Mouse (Mus musculus) left cerebral cortex, postnatal 36 days (tissue): ENCODE results near the gene Exoc7. TPM values are rescaled to one million over a fixed set of nuclear protein-coding genes. Genes with fewer than 3 reads are reported as not detected.

ENCODE experiments used
- DNase-seq, 2 experiments: peaks; one replicate each; pipeline ENCODE4 v3.0.0; 2021 to 2022; ENCODE audit warnings: low spot score in 2 of 2, mixed read lengths in 1 of 2
- intact Hi-C: fragments of 180-260 bp; cut with DNase I; formaldehyde crosslinking; loops from one replicate; pipeline ENCODE4 v1.15.1; 2025
- total RNA-seq, 2 experiments: library from RNA; stranded (reverse); gene quantifications; 2 replicates each; pipeline ENCODE4 v1.2.3; 2021

Exoc7 gene
- 100 to 1,000 TPM in 1 of 2 experiments, 10 to 100 TPM in 1; 93.0 to 100 TPM for total RNA-seq

DNA sequence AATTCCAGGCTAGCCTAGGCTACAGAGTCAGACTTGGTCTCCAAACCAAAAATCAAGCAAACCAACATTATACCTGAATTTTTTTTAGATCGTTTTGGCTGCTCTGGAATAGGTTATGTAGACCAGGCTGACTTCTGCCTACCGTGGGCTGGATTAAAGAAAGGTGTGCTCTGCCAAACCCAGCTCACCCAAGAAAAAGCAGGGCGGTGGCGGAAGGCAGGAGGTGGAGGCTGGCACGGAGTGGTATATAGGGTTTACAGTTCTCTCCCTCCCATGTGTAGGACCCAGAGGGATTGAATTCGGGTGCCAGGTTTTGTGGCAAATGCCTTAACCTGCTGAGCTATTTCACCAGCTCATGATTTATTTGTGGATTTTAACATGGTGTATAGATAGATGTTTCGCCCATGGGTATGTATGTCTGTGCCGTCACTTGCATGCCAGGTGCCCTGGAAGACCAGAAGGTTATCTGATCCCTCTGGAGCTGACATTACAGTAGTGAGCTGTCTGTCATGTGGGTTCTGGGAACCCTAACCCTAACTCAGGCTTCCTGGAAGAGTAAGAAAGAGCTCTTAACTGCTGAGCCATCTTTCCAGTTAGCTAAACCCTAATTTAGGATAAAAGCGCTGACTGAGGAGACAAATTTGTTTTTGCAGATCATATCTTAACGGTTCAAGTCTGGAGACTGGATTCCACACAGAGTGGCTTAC lies at the start of gene Exoc7:
Exoc7 (minus strand) TSS at position 215 of the 707 bp plus-strand sequence.
- intact Hi-C loops, result loop anchor here (5.0 kb wide), 1 partner anchor 35 kb away; the partner anchor contains the start of gene Srp68
- no peak for DNase-seq

DNA sequence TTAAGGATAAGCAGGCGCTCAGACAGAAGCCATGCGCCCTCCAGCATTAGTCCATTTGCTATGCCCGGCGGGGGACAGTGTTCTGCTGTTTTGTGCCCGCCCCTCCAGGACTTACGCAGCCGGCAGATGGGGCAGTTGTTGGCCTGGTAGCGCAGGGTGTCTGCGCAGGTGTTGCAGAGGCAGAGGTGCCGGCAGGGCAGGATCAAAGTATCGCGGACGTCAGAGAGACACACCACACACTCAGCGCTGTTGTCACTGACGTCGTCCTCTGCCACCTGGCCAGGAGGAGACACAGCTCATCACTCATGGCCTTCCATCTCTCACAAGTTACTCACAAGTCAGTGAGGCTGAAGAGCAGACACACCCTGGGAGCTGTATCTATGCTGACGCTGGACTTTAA lies 47.5 kb upstream of the Exoc7 start:
- intact Hi-C loops, result no loop called here
- DNase-seq, result no peak

DNA sequence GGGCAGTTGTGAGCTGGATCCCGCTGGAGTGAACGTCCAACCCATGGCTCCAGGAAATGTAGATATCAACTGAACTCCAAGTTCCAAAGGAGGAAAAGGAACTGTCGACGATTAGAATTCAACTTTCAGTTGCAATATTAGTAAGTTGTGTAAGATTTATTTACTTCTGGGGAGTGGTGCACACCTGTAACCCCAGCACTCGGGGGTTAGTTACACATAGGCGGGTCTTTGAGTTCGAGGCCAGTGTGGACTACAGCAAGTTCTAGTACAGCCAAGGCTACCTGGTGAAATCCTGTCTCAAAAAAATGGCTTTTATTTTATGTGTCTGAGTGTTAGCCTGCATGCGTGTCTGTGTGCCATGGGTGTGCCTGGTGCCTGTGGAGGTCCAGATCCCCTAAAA lies 46.5 kb upstream of the Exoc7 start:
- DNase-seq, result no peak
- intact Hi-C loops, result no loop called here

DNA sequence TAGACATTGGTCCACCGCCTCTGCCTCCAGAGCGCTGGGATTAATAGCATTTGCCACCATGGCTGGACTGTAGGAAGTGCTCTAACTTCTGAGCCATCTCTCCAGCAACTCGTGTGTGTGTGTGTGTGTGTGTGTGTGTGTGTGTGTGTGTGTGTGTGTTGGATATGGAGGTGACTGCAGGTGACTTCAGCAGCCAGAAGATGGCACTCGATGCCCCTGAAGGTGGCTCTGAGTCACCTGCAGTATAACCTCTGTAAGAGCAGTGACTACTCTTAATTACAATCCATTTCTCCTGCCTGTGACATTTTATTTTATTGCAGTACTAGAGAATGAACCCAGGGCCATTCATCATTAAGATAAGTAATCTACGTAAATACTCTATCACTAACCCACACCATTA lies 44.3 kb upstream of the Exoc7 start:
- DNase-seq, result no peak
- intact Hi-C loops, result no loop called here

DNA sequence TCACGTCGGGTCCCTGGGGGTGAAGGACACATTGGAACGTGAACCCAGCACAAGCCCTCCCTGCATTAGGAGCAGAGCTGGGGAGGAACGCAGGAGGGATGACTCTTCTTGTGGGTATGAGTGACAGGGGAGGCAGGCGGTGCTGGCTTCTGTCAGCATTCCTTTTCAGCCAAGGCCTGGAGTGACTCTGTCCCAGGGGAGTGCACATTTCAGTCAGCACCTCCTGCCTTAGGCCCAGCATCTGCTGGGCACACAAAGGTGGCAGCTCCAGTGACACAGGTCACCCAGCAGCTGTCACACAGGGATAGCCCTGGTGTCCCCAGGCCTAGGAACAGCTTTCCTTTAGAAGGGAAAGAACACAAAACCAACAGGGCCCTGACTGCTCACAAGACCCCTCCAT lies 40.9 kb upstream of the Exoc7 start:
- intact Hi-C loops, result no loop called here
- no peak for DNase-seq

DNA sequence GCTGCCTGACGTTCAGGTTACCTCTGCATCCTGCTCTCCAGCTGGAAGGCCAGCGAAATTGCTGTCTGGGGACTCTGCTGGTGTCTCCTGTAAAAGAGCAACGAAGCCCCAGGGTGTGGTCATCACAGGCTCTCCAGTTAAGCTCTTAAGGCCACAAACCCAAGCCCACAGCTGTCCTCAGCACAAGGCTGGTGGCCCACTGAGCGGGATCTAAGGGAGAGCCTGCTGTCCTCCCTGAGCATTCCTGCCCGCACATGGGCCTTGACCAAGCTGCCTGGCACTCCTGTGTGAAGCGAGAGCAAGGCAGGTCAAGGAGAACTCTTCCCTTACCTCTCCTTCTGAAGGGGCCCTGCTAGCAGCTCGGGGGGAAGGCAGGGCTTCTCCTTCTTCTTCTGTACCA lies 40.0 kb upstream of the Exoc7 start:
- no peak for DNase-seq
- intact Hi-C loops, result no loop called here

DNA sequence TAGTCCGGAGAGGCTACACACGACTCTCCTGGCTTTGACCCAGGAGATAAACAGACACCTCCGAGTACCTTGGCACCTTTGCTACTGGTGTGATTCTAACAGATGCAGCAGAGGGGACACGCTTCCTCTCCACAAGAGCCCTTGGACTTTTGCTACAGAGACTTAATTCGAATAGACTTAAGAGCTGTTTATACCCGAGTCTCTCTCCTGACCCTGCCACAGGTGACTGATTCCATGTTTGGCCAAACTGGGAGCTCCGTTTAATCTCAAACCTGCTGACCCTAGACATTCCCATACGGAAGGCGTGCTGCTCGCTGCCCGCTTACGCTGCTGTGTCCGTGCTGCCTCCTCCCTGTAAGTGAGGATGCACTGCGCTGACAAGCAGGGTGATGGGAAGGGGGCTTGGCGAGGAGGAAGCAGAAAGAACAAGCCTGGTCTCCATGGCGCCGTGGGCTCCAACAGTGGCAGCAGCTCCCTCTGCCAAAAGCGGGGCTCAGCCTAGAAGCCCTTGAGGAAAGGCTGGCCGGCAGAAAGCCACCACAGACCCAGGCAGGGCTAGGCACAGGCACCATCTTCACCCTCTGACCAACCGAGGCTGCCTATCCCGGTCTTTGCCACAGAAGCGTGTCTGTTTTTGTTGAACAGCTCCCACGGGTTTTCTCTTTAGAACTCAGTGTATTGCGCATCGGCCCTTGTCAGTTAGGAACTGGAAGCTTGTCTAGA lies 35.2 kb upstream of the Exoc7 start:
- intact Hi-C loops, result no loop called here

DNA sequence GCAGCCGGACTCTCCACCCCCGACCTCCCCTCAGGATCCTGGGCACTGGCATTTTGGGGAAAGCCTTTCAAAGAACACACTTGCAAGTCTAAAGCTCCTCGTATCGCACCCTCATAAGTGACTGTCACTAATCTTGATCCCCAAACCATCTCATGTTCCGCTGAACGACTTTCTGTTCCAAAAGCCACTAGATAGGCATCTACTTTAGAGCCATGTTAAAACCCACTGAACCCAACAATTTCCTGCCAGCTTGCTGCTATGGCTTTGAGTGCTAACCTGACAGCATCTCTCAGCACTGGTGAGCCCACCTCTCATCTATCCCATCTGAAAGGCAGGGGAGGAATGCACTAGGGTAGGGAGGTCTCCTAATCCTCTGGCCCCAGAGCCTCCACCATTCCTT lies 30.5 kb upstream of the Exoc7 start:
- intact Hi-C loops, result no loop called here
- DNase-seq, result no peak

More for the DNA sequence above, 35.2 kb upstream of the Exoc7 start:
- no peak for DNase-seq

DNA sequence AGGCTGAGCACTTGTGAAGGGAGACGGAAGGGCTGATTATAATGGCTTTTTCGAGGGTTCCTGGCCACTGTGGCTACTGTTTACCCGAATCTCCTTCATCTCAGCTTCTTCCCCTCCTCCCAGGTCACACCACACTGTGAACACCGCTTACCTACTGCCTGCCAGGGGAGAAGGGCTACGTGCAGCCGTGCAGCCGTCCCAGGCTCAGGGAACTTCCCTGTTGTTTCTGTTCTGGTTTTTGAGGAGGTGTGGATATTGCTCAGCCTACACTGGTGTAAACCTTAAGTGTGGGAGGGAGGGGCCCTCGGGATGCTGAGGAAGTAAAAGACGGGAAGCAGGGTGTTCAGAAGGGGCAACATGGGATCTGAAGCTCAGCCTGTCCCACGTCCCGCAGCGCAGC lies 30.0 kb upstream of the Exoc7 start:
- no peak for DNase-seq
- intact Hi-C loops, result no loop called here

DNA sequence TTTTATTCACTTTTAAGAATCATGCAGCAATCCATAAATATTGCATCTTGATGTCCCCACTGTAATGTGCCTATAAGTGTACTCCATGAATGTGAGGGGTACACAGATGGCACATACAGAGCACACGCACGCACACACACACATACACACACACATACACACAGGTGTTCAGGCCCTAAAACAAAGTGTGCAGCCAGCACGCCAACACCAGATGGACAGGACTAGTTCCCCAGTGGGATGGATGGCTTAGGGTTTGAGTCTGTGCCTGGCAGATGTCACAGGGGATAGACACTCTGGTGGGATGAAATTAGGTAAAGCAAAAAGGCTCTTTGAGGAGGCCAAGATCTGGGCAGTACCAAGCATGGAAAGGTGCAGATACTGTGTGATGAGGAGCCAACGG lies 29.4 kb upstream of the Exoc7 start:
- no peak for DNase-seq
- intact Hi-C loops, result no loop called here

DNA sequence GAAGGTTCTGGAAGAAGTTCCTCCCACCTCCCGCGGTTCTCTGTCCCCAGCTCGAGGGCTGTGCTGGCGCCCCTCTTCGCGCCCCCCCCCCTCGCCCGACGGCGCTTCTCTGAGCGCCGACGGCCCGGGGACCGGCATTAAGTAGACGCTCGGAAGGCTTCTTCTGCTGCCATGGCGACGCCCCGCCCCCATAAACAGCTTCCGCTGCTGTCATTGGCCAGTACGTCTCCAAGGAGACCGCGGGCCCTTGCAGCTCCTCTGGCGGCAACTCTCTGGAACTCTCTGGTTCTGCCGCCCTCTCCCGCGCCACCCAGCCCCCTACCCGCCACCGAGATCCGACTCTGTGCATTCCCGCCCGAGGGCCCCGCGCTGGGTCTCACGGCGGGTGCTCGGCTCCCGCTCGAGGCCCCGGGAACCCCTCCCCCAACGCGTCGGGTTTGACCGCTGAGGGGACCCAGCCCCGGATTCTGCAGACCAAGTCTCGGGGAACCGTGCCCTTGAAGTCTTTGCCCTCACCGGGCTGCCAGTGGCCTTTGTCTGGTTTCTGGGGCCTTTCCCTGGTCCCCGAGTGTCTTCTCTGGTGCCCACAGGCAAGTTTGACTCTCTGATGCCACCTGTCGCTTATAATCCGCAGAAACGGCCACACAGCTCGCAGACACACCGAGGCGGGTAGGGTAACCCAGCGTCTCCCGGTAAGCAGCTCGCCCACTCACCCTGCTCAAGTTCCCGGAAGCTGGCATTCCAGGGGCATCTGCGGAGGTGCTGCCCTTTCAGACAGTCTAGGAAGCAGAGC lies 28.4 kb upstream of the Exoc7 start, which contains the start of gene Foxj1:
Foxj1 (minus strand) TSS at position 156 of the 793 bp plus-strand sequence.
- DNase-seq, result peak; percentile 91 to 97
- intact Hi-C loops, result no loop called here

DNA sequence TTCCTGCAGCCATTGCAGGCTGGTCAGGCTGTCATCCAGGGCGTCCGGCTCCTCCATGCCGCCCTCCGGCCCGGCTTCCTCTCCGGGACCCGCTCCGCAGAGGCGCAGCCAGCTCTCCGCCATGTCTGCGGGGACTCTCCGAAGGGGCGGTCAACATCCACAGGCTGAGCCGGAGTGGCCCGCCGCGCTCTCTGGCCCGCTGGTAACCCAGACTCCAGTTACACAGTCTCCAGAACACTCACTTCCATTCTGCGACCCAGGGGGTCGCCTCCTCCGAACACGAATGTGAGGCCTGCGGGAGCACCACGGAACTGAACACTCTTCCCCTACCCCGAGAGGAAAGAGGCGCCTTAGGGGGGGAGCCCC lies 27.4 kb upstream of the Exoc7 start:
- no peak for DNase-seq
- intact Hi-C loops, result no loop called here

DNA sequence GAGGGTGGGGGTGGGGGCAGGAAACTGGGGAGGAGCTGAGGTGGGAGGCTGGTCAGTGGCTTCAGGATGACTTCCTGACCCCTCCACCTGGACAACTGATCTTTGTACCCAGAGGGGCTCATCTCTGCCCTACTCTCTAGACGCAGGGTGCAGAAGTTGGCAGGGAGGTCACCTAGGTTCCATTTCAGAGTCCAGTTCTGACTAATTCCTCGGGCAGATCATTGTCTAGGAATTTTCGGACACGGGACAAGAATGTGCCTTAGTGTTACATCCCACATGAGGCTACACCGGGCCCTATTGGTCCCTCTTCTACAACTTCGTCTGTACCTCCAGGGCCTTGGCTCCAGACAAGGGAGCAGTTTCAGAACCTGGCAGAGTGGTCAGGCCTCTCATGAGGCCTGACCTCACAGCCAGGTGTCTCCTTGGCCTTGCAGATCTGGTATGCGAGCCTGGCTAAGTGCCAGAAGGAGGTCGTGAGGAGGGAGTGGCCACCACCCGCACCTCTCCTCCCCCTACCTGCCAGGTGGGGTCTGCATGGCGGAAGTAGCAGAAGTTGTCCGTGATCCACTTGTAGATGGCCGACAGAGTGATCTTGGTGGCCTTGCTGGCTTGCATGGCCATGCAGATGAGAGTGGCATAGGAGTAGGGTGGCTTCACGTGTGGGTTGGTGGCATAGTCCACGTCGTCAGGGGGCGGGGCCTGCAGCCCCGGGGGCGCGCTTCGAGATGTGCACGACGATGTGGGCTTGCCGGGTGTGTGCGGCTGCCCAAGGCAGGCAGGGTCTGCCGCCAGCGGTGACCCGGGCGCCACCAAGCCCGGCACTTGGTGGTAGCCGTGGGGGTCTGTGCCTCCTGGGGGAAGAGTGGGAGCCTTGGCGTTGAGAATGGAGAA lies 26.7 kb upstream of the Exoc7 start:
- intact Hi-C loops, result no loop called here

DNA sequence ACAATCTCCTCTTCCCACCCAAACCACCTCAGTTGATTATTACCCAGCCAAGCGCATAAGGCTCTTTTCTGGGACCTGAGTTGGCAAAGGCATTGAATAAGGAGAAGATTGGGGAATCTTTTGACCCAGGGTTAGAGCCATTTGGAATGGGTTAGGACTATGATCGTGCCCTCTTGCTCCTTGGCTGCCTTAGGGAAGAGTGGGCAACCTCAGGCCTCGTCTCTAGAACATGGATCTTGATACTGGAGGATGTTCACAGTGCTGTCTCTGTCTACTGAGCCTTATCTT lies 25.9 kb upstream of the Exoc7 start:
- DNase-seq, result no peak
- intact Hi-C loops, result no loop called here

More for the DNA sequence above, 26.7 kb upstream of the Exoc7 start:
- DNase-seq, result no peak

DNA sequence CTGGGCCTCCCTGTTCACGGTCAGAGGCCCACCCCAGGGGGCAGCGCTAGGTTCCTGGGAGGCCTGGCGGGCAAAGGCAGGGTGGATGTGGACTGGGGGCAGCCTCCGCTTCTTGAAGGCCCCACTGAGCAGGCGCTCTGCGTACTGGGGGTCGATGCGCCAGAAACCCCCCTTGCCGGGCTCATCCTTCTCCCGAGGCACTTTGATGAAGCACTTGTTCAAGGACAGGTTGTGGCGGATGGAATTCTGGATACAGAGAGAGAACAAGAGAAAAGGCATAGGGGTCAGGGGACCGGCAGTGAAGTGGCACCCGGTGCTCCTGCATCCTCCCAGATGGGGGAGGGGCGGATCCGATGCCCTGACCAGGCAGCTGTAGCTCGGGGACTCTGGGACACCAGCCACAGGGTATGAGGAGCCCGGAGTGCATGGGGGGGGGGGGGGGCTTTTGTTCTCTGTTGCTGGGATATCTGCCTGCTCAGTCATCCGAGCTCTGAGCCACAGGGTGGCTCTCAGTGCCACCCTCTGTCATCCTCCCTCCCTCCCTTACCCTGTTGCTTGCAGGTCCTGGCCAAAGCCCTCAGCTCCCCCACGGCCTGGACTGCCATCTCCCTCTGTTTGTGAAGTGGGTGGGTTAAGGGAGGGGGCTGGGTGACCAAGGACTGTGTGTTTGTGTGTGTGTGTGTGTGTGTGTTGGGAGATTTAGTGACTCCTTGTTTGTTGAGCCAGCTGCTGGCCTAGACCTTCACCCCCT lies 25.4 kb upstream of the Exoc7 start:
- intact Hi-C loops, result no loop called here
- no peak for DNase-seq

DNA sequence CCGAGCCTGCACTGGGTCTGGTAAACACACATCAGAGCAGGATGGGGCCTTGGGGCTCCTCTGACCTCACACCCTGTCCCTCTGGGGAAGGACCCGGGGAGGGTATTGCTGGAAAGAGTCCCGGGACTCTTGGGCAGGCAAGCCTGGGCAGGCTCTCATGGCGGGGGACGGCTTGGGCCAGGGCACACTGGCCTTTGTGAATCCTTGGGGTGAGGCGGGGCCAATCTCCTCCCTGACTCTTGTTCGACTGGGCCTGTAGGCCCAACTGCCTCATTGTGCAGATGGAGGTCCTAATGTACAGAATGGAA lies 23.1 kb upstream of the Exoc7 start:
- no peak for DNase-seq
- intact Hi-C loops, result no loop called here

DNA sequence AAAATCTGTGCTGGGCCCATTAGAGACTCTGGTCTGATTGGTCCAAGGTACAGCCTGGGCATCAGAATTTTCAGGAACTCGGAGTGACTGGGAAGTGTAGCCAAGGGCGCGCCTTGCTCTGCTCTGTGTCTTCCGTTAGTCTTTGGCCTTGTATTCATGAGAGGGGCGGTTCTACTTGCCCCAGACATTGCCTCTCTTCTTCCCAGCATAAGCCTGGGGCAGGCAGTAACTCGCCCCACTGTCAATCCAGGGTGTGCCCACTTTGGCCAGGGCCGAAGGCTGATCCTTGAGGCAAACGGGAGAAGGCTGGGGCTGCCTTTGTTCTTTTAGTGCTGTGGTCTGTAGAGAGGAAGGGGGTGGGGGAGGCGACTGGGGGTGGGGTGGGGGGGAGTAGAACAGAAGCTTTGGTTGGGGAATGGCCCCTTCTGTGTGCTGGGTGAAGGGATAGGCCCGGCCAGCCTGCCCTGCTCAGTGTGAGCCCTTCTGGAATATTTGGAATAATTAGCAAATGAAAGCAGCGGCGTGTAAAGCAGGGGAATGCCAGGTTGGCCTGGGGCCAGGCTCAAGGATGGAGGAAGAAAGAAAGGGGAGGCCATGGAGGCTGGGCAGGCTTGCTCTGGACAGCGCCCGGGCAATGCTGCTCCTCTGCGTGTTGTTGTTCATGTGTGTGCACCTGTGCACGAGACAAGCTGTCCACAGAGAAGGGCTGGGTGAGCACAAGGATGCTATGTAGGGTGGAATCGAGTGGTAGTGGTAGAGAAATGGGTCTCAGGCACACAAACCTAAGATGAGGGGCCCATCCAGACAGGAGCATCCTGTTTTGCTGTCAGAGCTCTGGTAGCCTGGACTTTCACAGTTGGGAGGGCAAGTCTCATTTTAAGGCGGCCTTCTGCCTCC lies 22.5 kb upstream of the Exoc7 start:
- no peak for DNase-seq
- intact Hi-C loops, result no loop called here

DNA sequence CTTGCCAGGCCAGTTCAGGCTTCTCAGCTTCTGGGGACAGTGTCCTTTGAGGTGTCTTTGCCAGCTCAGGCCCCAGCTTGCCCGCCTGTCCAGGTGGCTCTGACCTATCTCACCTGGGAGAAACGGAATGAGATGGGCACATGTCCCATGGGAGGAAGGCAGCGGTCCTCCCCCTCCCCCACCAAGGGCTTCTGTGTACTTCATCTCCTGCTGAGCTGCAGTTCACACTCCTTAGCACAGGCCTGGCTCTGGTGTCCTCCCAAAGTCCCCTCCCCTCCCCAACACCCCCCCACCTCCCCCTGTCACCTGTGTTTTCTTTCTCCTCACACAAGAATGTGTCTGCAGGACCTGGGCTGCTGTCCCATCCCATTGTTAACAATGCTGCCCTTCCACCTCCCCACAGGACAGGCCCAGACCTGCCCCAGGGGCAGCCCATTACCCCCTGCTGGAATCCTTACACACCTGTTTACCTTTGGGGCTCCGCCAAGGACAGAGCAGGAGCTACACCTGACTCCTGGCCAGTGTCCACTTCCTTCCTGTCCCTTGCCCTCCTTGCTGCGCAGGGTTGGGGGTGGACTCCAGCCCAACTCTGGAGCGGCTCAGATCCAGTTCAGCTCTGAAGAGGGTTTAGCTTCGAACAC lies 20.1 kb upstream of the Exoc7 start:
- intact Hi-C loops, result no loop called here
- no peak for DNase-seq
